Mouse (Mus musculus): Measurements from ENCODE around the gene Zxdc.

The Zxdc gene

GRCm38 (mm10) chr6:90452603-90453002, 83.3 kb downstream of the Zxdc start:
- DNase-seq (ENCODE audit: low read depth, low spot score): no peak
